Mouse (Mus musculus): ENCODE measurements at regions not wholly inside any gene's neighbourhood (a gene's known extent, or its start where the extent isn't known, plus 50 kb on each side); places are given as distances from the start of the nearest gene placed in this dataset.
A peak's percentile ranks its signal among the peaks of the same experiment; 100 is the strongest.

- Histone ChIP-seq H3K27me3 (ENCODE audit: insufficient read depth, low read length) (no peaks in the 10 kb centered on the region), H3K9ac (replicated peaks; ENCODE audit: low read length) (no peak overlapping the region), H3K4me3 (ENCODE audit: low read length) (no peak overlapping the region), H3K4me2 (ENCODE audit: low read depth, low read length) (no peak overlapping the region), H3K27ac (no peak overlapping the region), H3K4me1 (ENCODE audit: insufficient read depth, low read length) (peaks cover 5% of the 10 kb centered on the region; the same call in 1 of the 2 replicates), H3K36me3 (ENCODE audit: insufficient read depth, low read length) (no peaks in the 10 kb centered on the region), H3K9me3 (ENCODE audit: low read length) (no peaks in the 10 kb centered on the region)
- ATAC-seq: 0 out of 2 replicates have a peak, but pooled peaks have one; percentile 8
- no peak for TF ChIP-seq CTCF (IDR thresholded peaks at IDR 0.05; ENCODE audit: low read depth)
- no peak for DNase-seq (ENCODE audit: low spot score)
- WGBS: 84% methylated on average over 5 of the region's 5 CpGs
These were observed 82.6 kb upstream of the Stx16 start for GRCm38 (mm10) chr2:173993431-173993955.

GRCm38 (mm10) chr2:173994301-173995073, 81.6 kb upstream of the Stx16 start:
- no peaks in the 10 kb centered on the region for H3K9me3 ChIP-seq (ENCODE audit: low read length)
- TF ChIP-seq CTCF (IDR thresholded peaks at IDR 0.05; ENCODE audit: low read depth): no peak
- H3K4me3 ChIP-seq (ENCODE audit: low read length): no peak overlapping the region
- H3K36me3 ChIP-seq (ENCODE audit: insufficient read depth, low read length): no peaks in the 10 kb centered on the region
- no peaks in the 10 kb centered on the region for H3K27me3 ChIP-seq (ENCODE audit: insufficient read depth, low read length)
- peak; percentile 50 for DNase-seq (ENCODE audit: low spot score)
- ATAC-seq: 0 out of 2 replicates have a peak, but pooled peaks have one; percentile 33
- H3K4me2 ChIP-seq (ENCODE audit: low read depth, low read length): 0 out of 2 replicates have a peak overlapping the region, but pooled peaks have one; percentile 19
- 36% methylated on average over 13 of the region's 13 CpGs for WGBS
- H3K27ac ChIP-seq: no peak overlapping the region
- H3K4me1 ChIP-seq (ENCODE audit: insufficient read depth, low read length): peaks cover 5% of the 10 kb centered on the region; the same call in 1 of the 2 replicates
- H3K9ac ChIP-seq (replicated peaks; ENCODE audit: low read length): no peak overlapping the region

- Histone ChIP-seq H3K4me1 (ENCODE audit: insufficient read depth, low read length) (no peaks in the 10 kb centered on the region; the same call in 1 of the 2 replicates), H3K9ac (replicated peaks; ENCODE audit: low read length) (no peak overlapping the region), H3K9me3 (ENCODE audit: low read length) (peaks cover 4% of the 10 kb centered on the region; the same call in 1 of the 2 replicates), H3K4me2 (ENCODE audit: low read depth, low read length) (no peak overlapping the region), H3K36me3 (ENCODE audit: insufficient read depth, low read length) (no peaks in the 10 kb centered on the region), H3K4me3 (ENCODE audit: low read length) (no peak overlapping the region), H3K27ac (no peak overlapping the region), H3K27me3 (ENCODE audit: insufficient read depth, low read length) (no peaks in the 10 kb centered on the region)
- DNase-seq (ENCODE audit: low spot score) (no peak), ATAC-seq (no peak)
- no peak for TF ChIP-seq CTCF (IDR thresholded peaks at IDR 0.05; ENCODE audit: low read depth)
- 89% methylated on average over 8 of the region's 8 CpGs for WGBS
These were observed 71.4 kb upstream of the Stx16 start for GRCm38 (mm10) chr2:174004666-174005065.

- no peaks in the 10 kb centered on the region for H3K27me3 ChIP-seq (ENCODE audit: insufficient read depth, low read length)
These were observed 68.1 kb upstream of the Stx16 start for GRCm38 (mm10) chr2:174007976-174008349.

GRCm38 (mm10) chr2:174008350-174009218, 67.5 kb upstream of the Stx16 start:
- 29% methylated on average over 19 of the region's 19 CpGs for WGBS
- no peak for TF ChIP-seq CTCF (IDR thresholded peaks at IDR 0.05; ENCODE audit: low read depth)

More at GRCm38 (mm10) chr2:174007976-174008349, 68.1 kb upstream of the Stx16 start:
- TF ChIP-seq CTCF (IDR thresholded peaks at IDR 0.05; ENCODE audit: low read depth): no peak
- Histone ChIP-seq H3K4me3 (ENCODE audit: low read length) (no peak overlapping the region), H3K4me2 (ENCODE audit: low read depth, low read length) (no peak overlapping the region), H3K36me3 (ENCODE audit: insufficient read depth, low read length) (no peaks in the 10 kb centered on the region), H3K27ac (no peak overlapping the region), H3K4me1 (ENCODE audit: insufficient read depth, low read length) (no peaks in the 10 kb centered on the region; the same call in 1 of the 2 replicates), H3K9ac (replicated peaks; ENCODE audit: low read length) (no peak overlapping the region), H3K9me3 (ENCODE audit: low read length) (peaks cover 4% of the 10 kb centered on the region; the same call in 1 of the 2 replicates)
- ATAC-seq (no peak), DNase-seq (ENCODE audit: low spot score) (no peak)
- 51% methylated on average over 2 of the region's 2 CpGs for WGBS

GRCm38 (mm10) chr2:174010038-174010437, 66.1 kb upstream of the Stx16 start:
- TF ChIP-seq CTCF (IDR thresholded peaks at IDR 0.05; ENCODE audit: low read depth): no peak
- no peak for DNase-seq (ENCODE audit: low spot score)
- 49% methylated on average over 3 of the region's 3 CpGs for WGBS
- H3K4me3 ChIP-seq (ENCODE audit: low read length): no peak overlapping the region
- H3K36me3 ChIP-seq (ENCODE audit: insufficient read depth, low read length): no peaks in the 10 kb centered on the region
- no peak overlapping the region for H3K4me2 ChIP-seq (ENCODE audit: low read depth, low read length)
- no peaks in the 10 kb centered on the region for H3K9me3 ChIP-seq (ENCODE audit: low read length)
- H3K27me3 ChIP-seq (ENCODE audit: insufficient read depth, low read length): no peaks in the 10 kb centered on the region
- H3K4me1 ChIP-seq (ENCODE audit: insufficient read depth, low read length): no peaks in the 10 kb centered on the region; the same call in 1 of the 2 replicates
- no peak for ATAC-seq
- no peak overlapping the region for H3K27ac ChIP-seq
- H3K9ac ChIP-seq (replicated peaks; ENCODE audit: low read length): no peak overlapping the region

More at GRCm38 (mm10) chr2:174008350-174009218, 67.5 kb upstream of the Stx16 start:
- peak; percentile 59 for ATAC-seq
- Histone ChIP-seq H3K36me3 (ENCODE audit: insufficient read depth, low read length) (no peaks in the 10 kb centered on the region), H3K4me3 (ENCODE audit: low read length) (no peak overlapping the region), H3K9me3 (ENCODE audit: low read length) (peaks cover 4% of the 10 kb centered on the region; the same call in 1 of the 2 replicates), H3K4me1 (ENCODE audit: insufficient read depth, low read length) (no peaks in the 10 kb centered on the region; the same call in 1 of the 2 replicates), H3K27ac (no peak overlapping the region), H3K27me3 (ENCODE audit: insufficient read depth, low read length) (no peaks in the 10 kb centered on the region), H3K9ac (replicated peaks; ENCODE audit: low read length) (no peak overlapping the region), H3K4me2 (ENCODE audit: low read depth, low read length) (no peak overlapping the region)
- DNase-seq (ENCODE audit: low spot score): no peak

All from hindbrain, postnatal 0 days (tissue).